Mouse (Mus musculus) embryonic facial prominence, embryonic 14.5 days (tissue): ENCODE data around the gene Gemin7. TPM values are rescaled to one million over a fixed set of nuclear protein-coding genes. Genes with fewer than 3 reads are reported as not detected.

Experiments used
- ATAC-seq: fragments of 200-750 bp; cut with Nextera tagmentation; 2 replicates; pipeline ENCODE4 v1.8.0; 2017; ENCODE audit warnings: low read depth, moderate number of reproducible peaks, moderate TSS enrichment
- DNase-seq: peaks from one replicate; pipeline ENCODE4 v3.0.0-alpha.2; 2015; ENCODE audit warnings: low spot score
- H3K27ac ChIP-seq: fragments of 300-500 bp; sonication (generic); replicated peaks from 2 replicates; pipeline ENCODE4 v1.5.1; 2014; ENCODE audit warnings: low read depth, mild to moderate bottlenecking, low read length, moderate library complexity
- H3K27me3 ChIP-seq: fragments of 300-500 bp; sonication (generic); replicated peaks from 2 replicates; pipeline ENCODE4 v1.6.1; 2014; ENCODE audit warnings: low read length; ENCODE audit not compliant: control insufficient read depth, insufficient read depth
- H3K36me3 ChIP-seq: fragments of 300-500 bp; sonication (generic); 2 replicates; pipeline ENCODE4 v1.6.1; 2014; ENCODE audit warnings: low read length, mixed read lengths; ENCODE audit not compliant: control insufficient read depth, insufficient read depth
- H3K4me1 ChIP-seq: fragments of 300-500 bp; sonication (generic); 2 replicates; pipeline ENCODE4 v1.6.1; 2014; ENCODE audit warnings: antibody characterized with exemption, low read length; ENCODE audit not compliant: control insufficient read depth, insufficient read depth
- H3K4me2 ChIP-seq: fragments of 300-500 bp; sonication (generic); 2 replicates; pipeline ENCODE4 v1.6.1; 2014; ENCODE audit warnings: low read depth, mild to moderate bottlenecking, low read length, moderate library complexity, mixed read lengths
- H3K4me3 ChIP-seq: fragments of 300-500 bp; sonication (generic); 2 replicates; pipeline ENCODE4 v1.5.1; 2014; ENCODE audit warnings: low read depth, mild to moderate bottlenecking, low read length
- H3K9ac ChIP-seq: fragments of 300-500 bp; sonication (generic); 2 replicates; pipeline ENCODE4 v1.6.1; 2014; ENCODE audit warnings: low read depth, mild to moderate bottlenecking, low read length, moderate library complexity, mixed read lengths
- H3K9me3 ChIP-seq: fragments of 300-500 bp; sonication (generic); 2 replicates; pipeline ENCODE4 v1.6.1; 2016; ENCODE audit warnings: low read length; ENCODE audit not compliant: control insufficient read depth
- WGBS: fragments of 180-500 bp; shearing (Covaris S2); extraction: QIAGEN DNeasy Blood & Tissue Kit; methylation state at CpG from one replicate; pipeline ENCODE4 v1.1.7; 2014; 5-methylcytosine and 5-hydroxymethylcytosine counted together
- polyA plus RNA-seq: library from polyadenylated mRNA; unstranded; fragments of >200 nt; fragmentation: Nextera tagmentation; extraction: Ambion mirVana; gene quantifications from 2 replicates; pipeline ENCODE4 v1.2.1, GENCODE M21; 2014

The Gemin7 gene
- polyA plus RNA-seq, 1 experiment from 2014 or later = 142 TPM

DNA sequence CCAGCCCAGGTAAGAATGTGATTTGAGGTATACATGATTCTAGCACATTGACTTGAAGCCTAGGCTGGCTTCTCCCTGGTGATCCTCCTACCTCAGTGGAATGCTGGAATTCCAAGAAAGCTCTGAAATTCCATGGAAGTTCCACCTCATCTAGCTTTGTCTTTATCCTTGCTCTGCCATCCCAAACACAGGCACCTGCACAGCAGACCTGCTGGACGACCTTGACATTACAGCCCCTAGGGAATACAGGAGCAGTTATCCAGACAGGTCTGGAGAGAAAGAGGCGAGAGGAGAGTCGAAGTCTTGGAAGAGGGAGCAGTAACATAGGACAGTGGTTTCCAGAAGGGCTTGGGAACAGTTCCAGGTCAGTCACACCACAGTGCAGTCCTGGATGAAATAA is 7.7 kb downstream of the Gemin7 start:
- no peak overlapping the region for H3K9ac ChIP-seq
- no peak for DNase-seq
- no peak overlapping the region for H3K27ac ChIP-seq
- H3K4me3 ChIP-seq = no peak overlapping the region
- H3K36me3 ChIP-seq = peaks cover 38% of the 10 kb centered on the region
- no peak for ATAC-seq
- H3K4me1 ChIP-seq = peaks cover 12% of the 10 kb centered on the region; the same call in 1 of the 2 replicates
- 0 out of 2 replicates have a peak, but pooled peaks cover 4% of the 10 kb centered on the region for H3K9me3 ChIP-seq
- 71% methylated on average over 3 of the region's 3 CpGs for WGBS
- no peak overlapping the region for H3K4me2 ChIP-seq
- no peaks in the 10 kb centered on the region for H3K27me3 ChIP-seq

DNA sequence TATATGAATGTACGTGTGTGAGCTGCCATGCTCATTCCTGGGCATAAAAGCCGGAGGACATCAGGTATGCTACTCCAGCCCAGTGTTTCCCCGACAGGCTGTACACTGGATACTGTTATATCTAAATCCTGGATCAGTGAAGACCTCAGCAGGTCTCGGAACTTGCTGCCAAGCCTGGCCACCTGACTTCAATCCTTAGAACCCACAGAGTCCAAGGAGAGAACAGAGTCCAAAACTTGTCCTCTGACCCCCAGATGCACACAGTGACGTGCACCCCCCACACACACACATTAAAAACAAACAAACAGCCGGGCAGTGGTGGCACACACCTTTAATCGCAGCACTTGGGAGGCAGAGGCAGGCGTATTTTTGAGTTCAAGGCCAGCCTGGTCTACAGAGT is 10.0 kb downstream of the Gemin7 start:
- Histone ChIP-seq H3K4me2 (no peak overlapping the region), H3K4me3 (no peak overlapping the region), H3K27me3 (no peaks in the 10 kb centered on the region), H3K4me1 (peaks cover 10% of the 10 kb centered on the region; the same call in 1 of the 2 replicates), H3K27ac (no peak overlapping the region), H3K9me3 (0 out of 2 replicates have a peak, but pooled peaks cover 4% of the 10 kb centered on the region), H3K36me3 (peaks cover 48% of the 10 kb centered on the region), H3K9ac (no peak overlapping the region)
- DNase-seq (no peak), ATAC-seq (no peak)
- WGBS = 92% methylated on average over 8 of the region's 8 CpGs

DNA sequence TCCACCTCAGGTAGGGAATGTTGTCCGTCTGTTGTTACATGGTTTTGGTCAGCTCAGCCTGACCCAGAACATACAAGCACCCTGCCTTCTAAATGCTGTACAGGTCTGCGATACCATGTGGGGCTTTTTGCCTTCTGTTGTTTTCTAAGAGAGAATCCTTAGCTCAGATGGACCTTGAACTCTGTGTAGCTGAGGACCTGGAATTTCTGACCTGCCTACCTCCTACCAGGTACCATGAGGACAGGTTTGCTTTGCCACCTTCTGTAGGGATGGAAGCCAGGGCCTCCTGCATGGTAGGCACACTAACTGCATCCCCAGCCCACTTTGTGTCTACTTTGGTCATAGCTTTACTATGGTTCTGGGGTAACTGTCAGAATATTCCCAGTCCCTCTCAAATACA is 11.6 kb downstream of the Gemin7 start:
- Histone ChIP-seq H3K27me3 (no peaks in the 10 kb centered on the region), H3K36me3 (peaks cover 48% of the 10 kb centered on the region), H3K4me1 (peaks cover 9% of the 10 kb centered on the region), H3K4me2 (no peak overlapping the region), H3K4me3 (no peak overlapping the region), H3K9me3 (0 out of 2 replicates have a peak, but pooled peaks cover 4% of the 10 kb centered on the region), H3K27ac (no peak overlapping the region), H3K9ac (no peak overlapping the region)
- WGBS = 95% methylated on average over 2 of the region's 2 CpGs
- ATAC-seq = no peak
- no peak for DNase-seq

DNA sequence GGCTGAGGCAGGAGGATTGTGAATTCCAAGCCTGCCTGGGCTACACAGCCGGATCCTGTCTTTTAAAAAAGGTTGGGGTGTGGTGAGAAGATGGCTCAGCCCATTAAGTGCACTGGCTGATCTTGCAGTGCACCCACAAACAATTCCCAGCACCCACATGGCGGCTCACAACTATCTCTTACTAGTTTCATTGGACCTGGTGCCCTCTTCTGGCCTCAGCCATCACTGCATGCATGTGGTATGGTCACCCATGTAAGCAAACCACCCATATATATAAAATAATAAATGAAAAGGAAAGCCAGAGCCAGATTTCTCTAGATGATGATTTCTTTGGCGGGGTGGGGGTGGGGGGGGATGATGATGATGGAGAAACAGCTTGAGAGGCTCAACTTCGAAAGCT is 12.9 kb downstream of the Gemin7 start:
- Histone ChIP-seq H3K9me3 (0 out of 2 replicates have a peak, but pooled peaks cover 4% of the 10 kb centered on the region), H3K27ac (no peak overlapping the region), H3K27me3 (no peaks in the 10 kb centered on the region), H3K4me1 (peaks cover 19% of the 10 kb centered on the region), H3K4me3 (no peak overlapping the region), H3K9ac (no peak overlapping the region), H3K36me3 (peaks cover 39% of the 10 kb centered on the region), H3K4me2 (no peak overlapping the region)
- ATAC-seq (no peak), DNase-seq (no peak)
- WGBS = 76% methylated on average over 4 of the region's 4 CpGs

DNA sequence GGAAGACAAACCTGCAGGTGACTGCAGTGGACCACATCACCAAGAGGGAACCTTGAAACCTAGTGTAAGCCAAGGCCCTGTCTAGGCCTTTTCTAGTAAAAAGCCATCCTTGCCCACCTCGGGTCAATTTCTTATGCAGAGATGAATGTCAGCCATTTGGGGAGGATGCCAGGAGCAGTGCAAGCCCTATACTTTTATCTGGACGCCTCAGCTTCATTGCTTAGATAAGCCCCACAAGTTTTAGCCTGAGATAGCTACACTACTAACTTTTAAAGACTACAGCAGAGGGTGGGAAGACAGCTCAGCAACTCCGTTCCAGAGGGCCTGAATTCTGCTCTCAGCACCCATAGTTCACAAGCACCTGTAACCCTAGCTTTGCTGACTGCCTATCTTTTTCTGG is 13.5 kb downstream of the Gemin7 start:
- Histone ChIP-seq H3K4me1 (peaks cover 24% of the 10 kb centered on the region), H3K27me3 (no peaks in the 10 kb centered on the region), H3K4me2 (no peak overlapping the region), H3K36me3 (peaks cover 33% of the 10 kb centered on the region), H3K27ac (0 out of 2 replicates have a peak overlapping the region, but pooled peaks have one; percentile 94), H3K9ac (no peak overlapping the region; the same call in 1 of the 2 replicates), H3K9me3 (0 out of 2 replicates have a peak, but pooled peaks cover 4% of the 10 kb centered on the region), H3K4me3 (no peak overlapping the region)
- WGBS = 79% methylated on average over 3 of the region's 3 CpGs
- ATAC-seq (no peak), DNase-seq (no peak)

DNA sequence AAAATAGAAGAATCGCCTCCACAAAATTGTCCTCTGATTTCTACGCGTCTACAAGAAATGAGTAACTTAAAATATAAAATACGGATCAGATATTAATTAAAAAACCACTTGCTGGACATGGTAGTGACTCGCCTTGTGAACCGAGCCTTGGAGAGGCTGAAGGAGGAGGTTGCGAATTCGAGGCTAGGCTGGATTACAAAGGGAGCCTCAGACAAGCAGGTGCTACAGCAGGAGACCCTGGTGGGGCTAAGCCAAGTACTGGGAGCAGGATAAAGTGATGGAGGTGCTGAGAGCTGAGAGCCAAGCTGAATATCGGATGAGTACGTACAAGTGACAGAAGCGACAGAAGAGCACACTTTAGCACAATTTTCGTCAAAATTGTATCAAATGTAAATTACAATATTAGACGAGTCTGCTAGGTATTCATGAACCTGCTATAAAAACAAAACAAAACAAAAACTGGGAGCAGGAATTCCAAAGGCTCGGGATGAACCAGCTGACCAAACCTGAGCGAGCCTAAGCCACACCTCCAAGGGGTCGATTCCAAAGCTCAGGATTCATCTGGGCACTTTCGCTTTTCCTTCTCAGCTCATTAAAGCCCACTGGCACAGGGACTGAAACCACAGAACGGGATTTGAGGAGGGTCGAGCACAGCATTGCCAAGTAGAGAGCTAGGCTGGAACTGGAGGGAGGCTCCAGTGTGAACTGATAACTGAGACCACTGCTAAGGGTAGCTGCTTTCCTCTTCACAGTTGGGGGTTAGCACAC is 14.6 kb downstream of the Gemin7 start, which contains the start of gene Ppp1r37:
Gene Ppp1r37, minus strand, starts transcription at position 434 of the 768 bp plus-strand sequence.
- 0 out of 2 replicates have a peak, but pooled peaks cover 4% of the 10 kb centered on the region for H3K9me3 ChIP-seq
- WGBS = 4% methylated on average over 19 of the region's 19 CpGs
- peak; percentile 69 for DNase-seq
- H3K27ac ChIP-seq = peak within 1 kb of the TSS; percentile 94
- peaks cover 33% of the 10 kb centered on the region for H3K36me3 ChIP-seq
- no peaks in the 10 kb centered on the region for H3K27me3 ChIP-seq
- H3K4me3 ChIP-seq = peak within 1 kb of the TSS; percentile 99
- H3K9ac ChIP-seq = peak within 1 kb of the TSS; percentile 97
- H3K4me1 ChIP-seq = peaks cover 26% of the 10 kb centered on the region
- peak; percentile 45; the same call in 1 of the 2 replicates for ATAC-seq
- peak within 1 kb of the TSS; percentile 98 for H3K4me2 ChIP-seq

DNA sequence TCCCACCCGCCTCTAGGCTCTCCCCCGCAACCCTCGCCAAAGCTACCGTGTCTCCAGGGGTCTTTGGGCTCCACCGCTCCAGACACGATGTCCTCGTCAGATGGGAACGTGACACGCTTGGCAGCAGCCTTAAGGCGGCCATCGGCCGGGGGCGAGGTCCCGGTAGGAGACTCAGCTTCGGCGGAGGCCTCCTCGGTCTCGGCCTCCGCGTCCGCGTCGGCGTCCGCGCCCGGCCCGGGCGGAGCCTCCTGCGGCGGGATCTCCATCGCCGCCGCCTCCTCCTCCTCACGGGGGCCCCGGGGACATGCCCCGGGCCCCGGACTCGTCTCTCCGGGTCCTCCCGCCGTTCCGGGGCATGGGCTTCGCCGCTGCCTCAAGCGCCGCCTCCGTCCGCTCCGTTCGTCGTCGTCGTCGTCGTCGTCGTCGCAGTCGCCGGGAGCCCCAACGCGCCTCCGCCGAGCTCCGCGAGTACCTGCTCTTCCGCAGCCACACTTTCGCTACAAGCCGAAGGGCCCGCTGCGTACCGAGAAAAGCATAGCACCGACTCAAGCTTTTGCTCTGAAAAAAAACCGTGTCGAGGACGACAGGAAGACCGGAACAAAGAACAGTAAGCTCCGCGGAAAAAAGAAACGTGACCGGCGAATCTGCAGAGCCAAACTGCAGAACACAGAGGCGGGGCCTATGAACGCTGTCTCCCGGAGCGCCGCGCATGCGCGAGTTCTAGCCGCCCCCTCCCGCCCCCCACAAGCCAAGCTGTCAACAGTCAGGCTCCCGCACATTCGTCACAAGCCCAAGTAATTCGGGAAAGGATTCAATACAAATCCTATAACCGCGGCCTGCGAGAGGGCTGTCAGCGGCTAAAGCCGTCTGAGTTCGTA is 15.4 kb downstream of the Gemin7 start:
- ATAC-seq (peak; percentile 90), DNase-seq (peak; percentile 97)
- Histone ChIP-seq H3K27me3 (no peaks in the 10 kb centered on the region), H3K4me3 (peak overlapping the region; percentile 99), H3K27ac (peak overlapping the region; percentile 94), H3K4me1 (peaks cover 26% of the 10 kb centered on the region), H3K4me2 (peak overlapping the region; percentile 98), H3K9ac (peak overlapping the region; percentile 97), H3K36me3 (peaks cover 30% of the 10 kb centered on the region), H3K9me3 (0 out of 2 replicates have a peak, but pooled peaks cover 4% of the 10 kb centered on the region)
- under 1% methylated on average over 79 of the region's 102 CpGs for WGBS

DNA sequence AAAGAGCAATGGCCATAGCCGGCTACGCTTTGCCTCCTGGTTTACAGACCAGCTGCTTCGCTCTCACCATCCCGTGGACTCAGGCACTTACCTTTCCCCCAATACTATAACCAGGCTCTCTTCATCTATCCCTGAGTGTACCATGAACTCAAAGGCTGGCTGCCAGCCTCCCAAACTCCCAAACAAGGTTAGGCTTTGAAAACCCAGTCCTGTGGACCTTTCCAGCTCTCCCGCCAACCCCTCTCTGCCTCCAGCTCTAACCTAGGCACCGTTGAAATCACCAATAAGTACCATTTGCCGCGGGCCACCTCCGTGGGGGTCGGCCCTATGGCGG is 16.0 kb downstream of the Gemin7 start:
- Histone ChIP-seq H3K4me2 (peak overlapping the region; percentile 98), H3K4me1 (peaks cover 26% of the 10 kb centered on the region), H3K27ac (peak overlapping the region; percentile 94), H3K36me3 (peaks cover 24% of the 10 kb centered on the region), H3K9ac (peak overlapping the region; percentile 97), H3K4me3 (peak overlapping the region; percentile 99), H3K9me3 (0 out of 2 replicates have a peak, but pooled peaks cover 4% of the 10 kb centered on the region), H3K27me3 (no peaks in the 10 kb centered on the region)
- ATAC-seq (no peak), DNase-seq (no peak)
- WGBS = 2% methylated on average over 11 of the region's 11 CpGs
